Mouse (Mus musculus) right cerebral cortex, postnatal 14 days (tissue): ENCODE data around the gene Psapl1.

ENCODE experiments used
- DNase-seq: peaks from one replicate; pipeline ENCODE4 v3.0.0; 2022

Psapl1 gene

GRCm38 (mm10) chr5:36203916-36204315 is at the start of gene Psapl1:
Psapl1 (plus strand) TSS chr5:36204021.
- DNase-seq, result no peak

GRCm38 (mm10) chr5:36154879-36155485 is 48.8 kb upstream of the Psapl1 start:
- no peak for DNase-seq

GRCm38 (mm10) chr5:36165424-36166302 is 38.2 kb upstream of the Psapl1 start:
- no peak for DNase-seq

DNA sequence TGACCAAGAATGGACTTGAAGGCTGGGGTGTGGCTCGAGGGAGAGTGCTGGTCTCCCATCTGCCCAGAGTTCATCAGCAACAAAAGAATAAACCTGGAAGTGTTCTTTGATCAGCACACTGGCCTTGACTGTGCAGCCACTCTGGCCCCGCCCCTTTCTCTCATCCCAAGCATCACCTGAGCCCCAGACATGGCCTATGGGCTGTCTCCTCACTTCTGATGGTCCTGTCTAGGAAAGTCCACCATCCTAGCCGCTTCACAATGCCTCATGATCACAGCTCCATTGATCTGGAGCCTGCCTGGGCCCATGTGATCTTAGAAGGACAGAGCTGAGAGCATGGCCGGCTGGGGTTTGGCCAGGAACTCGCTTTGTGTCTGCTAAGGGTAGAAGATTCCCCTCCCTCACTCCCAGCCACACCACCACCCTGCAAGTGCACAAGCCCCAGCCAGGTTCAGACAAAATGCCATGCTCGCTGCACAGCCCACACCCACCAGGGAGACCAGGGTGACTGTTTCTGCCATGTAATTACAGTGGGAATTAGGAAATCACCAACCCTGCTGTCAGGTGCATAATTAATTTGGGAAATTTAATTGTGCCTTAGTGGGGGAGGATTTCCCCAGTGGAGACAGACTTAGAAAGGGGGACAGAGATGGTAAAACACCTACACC is 37.3 kb upstream of the Psapl1 start:
- no peak for DNase-seq

DNA sequence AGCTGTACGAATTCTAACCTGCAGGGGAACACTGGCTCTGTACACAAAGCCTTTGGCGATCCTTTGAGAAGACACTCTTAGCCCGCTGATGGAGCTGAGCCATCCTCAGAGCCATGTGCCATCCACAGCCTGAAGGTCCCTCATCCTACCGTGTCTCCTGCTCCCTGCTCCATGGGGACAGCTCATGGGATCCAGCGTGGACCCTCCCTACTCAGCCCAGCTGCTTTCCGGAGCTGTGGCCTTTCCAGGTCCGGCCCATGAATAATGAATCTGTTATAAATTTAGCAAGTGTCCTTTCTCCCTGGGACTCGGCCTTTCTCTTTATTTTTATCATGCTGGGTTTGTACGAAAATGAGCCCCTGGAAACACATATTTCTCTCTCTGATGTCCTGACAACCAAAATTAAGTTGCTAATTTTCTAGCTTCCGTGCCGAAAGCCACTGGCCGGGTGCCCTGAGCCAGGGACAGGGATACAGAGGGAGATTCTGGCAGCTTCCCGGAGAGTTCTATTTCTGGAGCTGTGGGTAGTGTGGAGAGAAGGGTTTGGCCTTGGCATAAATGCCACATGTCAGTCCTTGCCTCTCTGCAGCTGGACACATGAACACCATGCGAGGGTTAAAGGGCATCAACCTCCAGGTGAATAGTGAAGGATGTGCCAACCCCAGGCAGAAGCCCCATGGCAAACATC is 34.7 kb upstream of the Psapl1 start:
- peak; percentile 26 for DNase-seq

GRCm38 (mm10) chr5:36174569-36175115 is 29.2 kb upstream of the Psapl1 start:
- no peak for DNase-seq

- DNase-seq, result no peak
Observed at GRCm38 (mm10) chr5:36176409-36176808, 27.4 kb upstream of the Psapl1 start.

DNA sequence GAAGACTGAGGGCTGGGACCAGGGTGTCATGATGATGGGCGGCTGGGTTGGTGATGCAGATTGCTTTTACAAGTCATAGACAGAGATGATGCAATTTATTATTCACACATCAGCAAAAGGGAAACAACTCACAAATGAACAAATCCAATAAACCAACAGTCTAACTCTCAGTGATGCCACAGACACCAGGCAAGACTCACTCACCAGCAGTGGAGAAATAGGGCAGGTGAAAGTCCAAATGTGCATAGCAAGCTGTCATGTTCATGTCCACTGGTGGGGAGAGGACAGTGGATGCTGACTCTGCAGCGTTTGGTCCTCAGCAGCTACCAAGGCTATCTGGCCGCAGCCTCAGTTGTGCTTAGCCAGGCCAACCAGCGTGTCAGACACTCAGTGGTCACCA is 26.9 kb upstream of the Psapl1 start:
- no peak for DNase-seq

DNA sequence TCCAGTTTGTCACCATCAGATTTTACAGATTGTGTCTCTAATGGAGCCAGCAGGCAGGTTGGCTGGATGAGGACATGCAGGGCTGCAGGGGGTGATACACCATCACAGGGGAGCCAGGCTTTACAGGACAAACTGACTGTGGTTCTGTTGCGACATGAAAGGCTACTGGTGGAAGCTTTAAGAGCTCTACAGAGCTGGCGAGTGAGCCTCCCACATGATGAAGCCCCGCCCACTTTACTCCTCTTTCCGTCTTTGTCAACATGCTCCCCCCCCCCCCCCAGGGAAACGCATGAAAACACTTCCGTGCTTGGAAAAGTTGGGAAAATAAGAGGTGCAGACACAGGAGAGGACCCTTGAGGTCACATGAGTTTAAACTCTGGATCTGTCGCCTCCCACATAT is 25.6 kb upstream of the Psapl1 start:
- no peak for DNase-seq

GRCm38 (mm10) chr5:36178785-36179184 is 25.0 kb upstream of the Psapl1 start:
- DNase-seq, result no peak

DNA sequence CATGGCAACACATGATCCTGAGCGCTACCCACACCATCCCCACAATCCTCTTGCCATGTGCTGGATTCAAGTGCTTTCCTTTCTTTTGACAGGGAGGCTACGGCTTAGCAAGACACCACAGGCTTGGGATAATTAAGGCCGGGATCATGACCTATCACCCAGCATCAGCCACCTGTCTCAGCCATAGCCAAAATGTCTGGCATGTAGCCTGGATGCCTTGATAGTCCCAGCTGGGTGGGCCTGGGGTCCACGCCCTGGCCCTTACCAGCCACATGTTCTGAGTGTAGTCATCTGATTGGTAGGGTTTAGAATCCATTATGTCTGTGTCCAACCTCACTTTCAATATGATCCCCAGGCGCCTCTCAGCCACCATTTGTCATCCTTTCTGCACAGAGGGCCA is 24.1 kb upstream of the Psapl1 start:
- no peak for DNase-seq

DNA sequence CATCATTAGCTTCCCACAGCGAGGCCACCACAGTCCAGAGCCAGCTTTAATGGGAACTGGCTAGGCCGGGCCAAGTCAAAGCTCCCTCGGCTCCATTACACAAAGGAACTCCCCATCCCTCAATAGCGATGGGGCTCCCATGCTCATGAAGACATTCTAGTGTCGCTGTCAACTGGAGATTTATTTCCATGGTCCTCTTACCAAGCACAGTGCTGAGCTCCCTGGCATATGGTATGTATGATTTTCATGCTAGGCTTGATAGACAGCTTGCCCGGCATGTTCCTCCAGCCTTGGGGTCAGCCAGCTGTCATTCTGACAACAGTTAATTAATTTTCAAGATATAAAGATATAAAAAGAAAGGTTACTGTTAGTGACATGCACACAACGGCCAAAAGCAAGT is 21.5 kb upstream of the Psapl1 start:
- DNase-seq, result no peak

DNA sequence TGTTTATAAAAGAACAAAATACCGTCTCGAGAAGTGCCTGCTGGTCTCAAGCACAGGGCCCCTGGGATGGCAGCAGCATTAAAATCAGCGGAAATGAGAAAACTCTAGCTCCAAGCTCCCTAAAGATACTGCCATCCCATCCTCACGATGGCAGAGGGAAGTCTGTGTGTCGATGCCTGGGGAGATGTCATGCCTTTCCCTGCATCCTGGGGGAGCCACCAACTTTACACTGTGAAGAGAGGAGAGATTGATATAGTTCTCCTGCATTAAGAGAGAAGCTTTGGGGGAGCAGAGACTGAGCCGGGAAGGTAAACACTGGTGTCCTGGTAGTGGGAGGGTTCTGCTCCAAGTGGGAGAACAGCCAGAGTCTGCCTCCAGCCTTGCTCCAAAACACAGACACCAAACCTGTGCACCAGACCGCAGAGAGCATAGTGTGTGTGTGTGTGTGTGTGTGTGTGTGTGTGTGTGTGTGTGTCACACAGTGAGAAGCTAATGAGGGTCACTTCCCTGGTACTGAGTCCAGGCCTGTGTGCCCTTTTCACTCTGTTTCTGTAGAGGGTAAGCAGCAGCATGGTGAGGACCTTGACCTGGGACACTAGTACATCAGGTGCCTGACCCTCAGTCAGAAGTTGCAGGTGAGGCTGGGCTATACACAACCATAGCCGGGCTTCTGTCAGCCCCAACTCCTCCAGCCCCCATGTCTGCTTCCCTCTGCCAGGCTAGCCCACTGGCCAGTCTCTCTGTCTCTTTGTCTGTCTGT is 17.3 kb upstream of the Psapl1 start:
- no peak for DNase-seq

GRCm38 (mm10) chr5:36188310-36188709 is 15.5 kb upstream of the Psapl1 start:
- DNase-seq, result no peak

DNA sequence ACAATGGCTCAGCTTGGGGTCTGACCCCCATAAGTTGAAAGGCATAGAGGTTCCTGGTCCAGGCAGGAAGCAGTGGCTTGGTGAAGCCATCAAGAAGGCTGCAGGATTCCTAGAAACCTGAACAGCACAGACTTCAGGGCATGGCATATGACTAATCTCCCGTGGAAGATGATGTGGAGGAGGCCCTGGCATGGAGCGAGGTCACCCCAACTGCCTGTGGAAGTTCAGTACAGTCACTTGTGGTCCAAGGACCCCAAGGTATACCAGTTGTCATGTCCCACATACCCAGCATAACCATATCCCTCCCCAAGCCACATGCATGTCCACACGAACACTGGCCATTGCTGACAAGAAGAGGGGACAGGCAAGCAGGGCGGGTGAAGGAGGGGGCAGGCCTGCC is 12.5 kb upstream of the Psapl1 start:
- no peak for DNase-seq

DNA sequence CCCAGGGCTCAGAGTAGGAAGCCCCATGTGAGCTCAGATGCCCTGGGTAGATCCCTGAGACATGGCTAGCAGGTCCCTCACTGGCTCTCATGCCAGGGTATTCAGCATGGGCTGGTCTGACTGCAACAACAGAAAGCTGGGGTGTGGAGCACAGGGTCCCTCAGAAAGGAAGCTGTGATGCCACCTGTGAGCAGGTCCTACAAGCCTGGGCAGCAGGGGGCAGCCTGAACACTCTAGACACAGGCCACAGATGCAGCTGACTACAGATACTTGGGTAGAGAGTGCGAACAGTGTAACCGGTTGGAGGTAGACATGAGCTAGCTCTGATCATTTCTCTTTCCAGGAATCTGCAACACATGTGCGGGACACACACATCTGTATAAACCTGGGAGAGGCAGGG is 11.9 kb upstream of the Psapl1 start:
- no peak for DNase-seq

DNA sequence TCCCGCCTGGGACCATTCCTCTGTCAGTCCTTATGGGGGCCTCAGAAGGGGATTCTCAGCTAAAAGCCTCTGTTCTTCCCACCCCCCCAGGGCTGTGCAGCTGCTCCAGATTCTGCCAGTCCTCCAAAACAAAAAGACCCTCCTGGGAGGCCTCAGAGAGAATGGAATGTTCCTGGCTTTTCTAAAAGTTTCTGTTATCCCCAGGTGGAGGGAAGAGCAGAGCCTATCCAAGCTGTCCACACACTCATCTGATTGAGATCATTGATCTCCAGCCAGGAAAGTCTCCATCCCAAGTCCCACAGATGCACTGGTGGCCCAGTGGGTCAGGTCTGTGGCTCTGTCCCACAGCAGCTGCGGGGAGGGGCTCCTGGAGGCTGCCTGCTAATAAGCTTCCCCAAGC is 11.1 kb upstream of the Psapl1 start:
- no peak for DNase-seq

GRCm38 (mm10) chr5:36194631-36195030 is 9.2 kb upstream of the Psapl1 start:
- no peak for DNase-seq

GRCm38 (mm10) chr5:36195436-36195835 is 8.4 kb upstream of the Psapl1 start:
- DNase-seq, result no peak

DNA sequence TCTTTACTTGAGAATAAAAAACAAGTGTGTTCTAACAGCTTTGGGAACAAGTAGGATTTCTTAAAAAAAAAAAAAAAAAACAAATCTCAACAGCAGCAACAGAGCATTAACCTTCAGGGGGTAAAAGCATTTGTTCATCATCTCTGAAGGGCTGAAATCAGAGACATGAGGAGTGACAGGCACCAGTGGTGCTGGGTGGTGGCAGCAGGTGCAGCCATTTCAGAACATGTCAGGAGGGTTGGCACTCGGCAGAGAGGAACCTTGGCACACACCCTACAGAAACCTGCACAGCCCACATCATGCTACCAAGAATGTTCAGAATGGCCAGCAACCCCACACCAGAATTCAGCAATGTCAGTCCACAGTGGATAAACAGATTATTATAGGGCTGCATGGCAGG is 4.3 kb upstream of the Psapl1 start:
- no peak for DNase-seq

- no peak for DNase-seq
Observed at GRCm38 (mm10) chr5:36202781-36203180, 1.0 kb upstream of the Psapl1 start.

DNA sequence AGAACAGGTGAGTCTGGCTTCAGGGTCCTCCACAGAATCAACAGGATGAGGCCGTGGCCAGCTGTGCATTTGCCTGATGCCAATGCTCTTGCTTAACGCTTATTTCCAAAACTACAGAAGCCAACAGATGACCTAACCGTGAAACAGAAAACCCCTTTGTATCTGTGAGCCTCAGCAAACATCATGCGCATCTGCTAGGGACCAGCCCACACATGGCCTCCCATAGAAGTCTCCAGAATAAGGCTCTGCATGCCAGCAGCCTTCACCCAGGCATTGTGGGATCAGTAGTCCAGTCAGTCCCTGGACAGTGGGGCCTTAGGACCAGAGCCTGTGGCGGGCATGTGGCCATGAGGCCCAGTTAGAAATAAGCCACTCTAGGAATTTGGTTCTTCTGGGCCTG is 400 bp upstream of the Psapl1 start:
- no peak for DNase-seq
